Mouse (Mus musculus) lung, postnatal 0 days (tissue): ENCODE measurements at regions not wholly inside any gene's neighbourhood (a gene's known extent, or its start where the extent isn't known, plus 50 kb on each side); places are given as distances from the start of the nearest gene placed in this dataset.
A peak's percentile ranks its signal among the peaks of the same experiment; 100 is the strongest.

Experiments
- CTCF ChIP-seq: IDR thresholded peaks from 2 replicates; pipeline ENCODE4 v1.5.1; 2016; ENCODE audit warnings: antibody characterized with exemption, mild to moderate bottlenecking
- EP300 ChIP-seq: IDR thresholded peaks from 2 replicates; pipeline ENCODE4 v1.6.1; 2016; ENCODE audit warnings: antibody characterized with exemption, mild to moderate bottlenecking, control low read depth

GRCm38 (mm10) chr6:101921186-101921585 is 543.5 kb upstream of the Pdzrn3 start:
- TF ChIP-seq EP300 (no peak), CTCF (peak; percentile 25)
